Mouse (Mus musculus) cerebral cortex, adult 2 months (tissue): Measurements from ENCODE around the gene Plekha6.

Experiments
- WGBS: fragments of 180-500 bp; shearing (Covaris S2); methylation state at CpG from one replicate; pipeline ENCODE4 v1.1.7; 2018; 5-methylcytosine and 5-hydroxymethylcytosine counted together

Plekha6 gene

GRCm38 (mm10) chr1:133327094-133327493 is 163.1 kb downstream of the Plekha6 start:
- 85% methylated on average over 5 of the region's 5 CpGs for WGBS

GRCm38 (mm10) chr1:133328299-133328795 is 164.3 kb downstream of the Plekha6 start:
- 57% methylated on average over 6 of the region's 6 CpGs for WGBS

GRCm38 (mm10) chr1:133328896-133329637 is 165.1 kb downstream of the Plekha6 start:
- WGBS = 50% methylated on average over 34 of the region's 34 CpGs

- 65% methylated on average over 7 of the region's 7 CpGs for WGBS
Measured at GRCm38 (mm10) chr1:133329638-133329964, 165.6 kb downstream of the Plekha6 start.

- WGBS = 69% methylated on average over 3 of the region's 3 CpGs
Measured at GRCm38 (mm10) chr1:133331142-133331541, 167.1 kb downstream of the Plekha6 start.

GRCm38 (mm10) chr1:133332656-133333430 is 168.8 kb downstream of the Plekha6 start:
- 69% methylated on average over 11 of the region's 11 CpGs for WGBS

- WGBS = 29% methylated on average over 6 of the region's 6 CpGs
Measured at GRCm38 (mm10) chr1:133333937-133334336, 169.9 kb downstream of the Plekha6 start.

GRCm38 (mm10) chr1:133340403-133340802 is 176.4 kb downstream of the Plekha6 start:
- 58% methylated on average over 1 of the region's 1 CpGs for WGBS

GRCm38 (mm10) chr1:133344357-133344756 is 180.3 kb downstream of the Plekha6 start:
- WGBS = 93% methylated on average over 2 of the region's 2 CpGs

GRCm38 (mm10) chr1:133346531-133346930 is 182.5 kb downstream of the Plekha6 start:
- 72% methylated on average over 9 of the region's 9 CpGs for WGBS

GRCm38 (mm10) chr1:133347226-133347625 is 183.2 kb downstream of the Plekha6 start:
- WGBS = 97% methylated on average over 3 of the region's 3 CpGs

GRCm38 (mm10) chr1:133347693-133348520 is 183.9 kb downstream of the Plekha6 start:
- 85% methylated on average over 11 of the region's 11 CpGs for WGBS

- WGBS = 92% methylated on average over 1 of the region's 1 CpGs
Measured at GRCm38 (mm10) chr1:133350210-133350609, 186.2 kb downstream of the Plekha6 start, which contains the start of gene Ren1. Gene Ren1, plus strand, starts transcription at chr1:133350510.

- WGBS = 51% methylated on average over 9 of the region's 9 CpGs
Measured at GRCm38 (mm10) chr1:133351762-133352161, 187.8 kb downstream of the Plekha6 start.
